Mouse (Mus musculus) cortical plate, adult 2 months (tissue): Measurements from ENCODE around the gene Prtg. TPM values are rescaled to one million over a fixed set of nuclear protein-coding genes. Genes with fewer than 3 reads are reported as not detected.

Experiments used
- H3K27ac ChIP-seq: fragments of 200-500 bp; 2 replicates; pipeline ENCODE4 v1.5.1; 2012; ENCODE audit warnings: low read length, control low read depth, inconsistent platforms; ENCODE audit not compliant: insufficient read depth
- H3K4me1 ChIP-seq: fragments of 200-500 bp; 2 replicates; pipeline ENCODE4 v1.6.1; 2011; ENCODE audit warnings: low read length; ENCODE audit not compliant: control insufficient read depth, insufficient read depth
- H3K4me3 ChIP-seq: fragments of 200-500 bp; 2 replicates; pipeline ENCODE4 v1.5.1; 2011; ENCODE audit warnings: mild to moderate bottlenecking, low read length, control low read depth; ENCODE audit not compliant: insufficient read depth
- CTCF ChIP-seq: fragments of 200-500 bp; IDR thresholded peaks from 2 replicates; pipeline ENCODE4 v1.5.1; 2011; ENCODE audit warnings: mild to moderate bottlenecking, control low read depth, low read length; ENCODE audit not compliant: insufficient read depth; ENCODE audit errors: extremely low read depth
- POLR2A ChIP-seq: fragments of 200-500 bp; IDR thresholded peaks from 2 replicates; pipeline ENCODE4 v1.6.1; 2011; ENCODE audit warnings: mild to moderate bottlenecking, low read length, control low read depth; ENCODE audit not compliant: insufficient read depth; ENCODE audit errors: extremely low read depth
- polyA plus RNA-seq: library from polyadenylated mRNA; depleted of rRNA; stranded (reverse); fragments of >200 nt; gene quantifications from 2 replicates; pipeline ENCODE4 v1.2.3, GENCODE M21; 2012

The Prtg gene
- polyA plus RNA-seq, 1 experiment = 0.84 TPM

DNA sequence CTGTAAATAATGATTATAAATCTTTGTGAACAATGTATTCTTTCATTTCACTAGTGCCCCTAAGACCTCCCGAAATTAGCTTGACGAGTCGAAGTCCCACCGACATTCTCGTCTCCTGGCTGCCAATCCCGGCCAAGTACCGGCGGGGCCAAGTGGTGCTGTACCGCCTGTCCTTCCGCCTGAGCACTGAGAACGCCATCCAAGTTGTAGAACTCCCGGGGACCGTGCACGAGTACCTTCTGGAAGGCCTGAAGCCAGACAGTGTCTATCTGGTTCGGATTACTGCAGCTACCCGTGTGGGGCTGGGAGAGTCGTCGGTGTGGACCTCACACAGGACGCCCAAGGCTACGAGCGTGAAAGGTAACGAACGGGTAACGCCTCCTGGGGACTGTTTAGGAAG is 50.0 kb downstream of the Prtg start:
- no peak overlapping the region for H3K4me3 ChIP-seq
- TF ChIP-seq POLR2A (no peak), CTCF (no peak)
- no peak overlapping the region for H3K27ac ChIP-seq
- no peaks in the 10 kb centered on the region for H3K4me1 ChIP-seq

DNA sequence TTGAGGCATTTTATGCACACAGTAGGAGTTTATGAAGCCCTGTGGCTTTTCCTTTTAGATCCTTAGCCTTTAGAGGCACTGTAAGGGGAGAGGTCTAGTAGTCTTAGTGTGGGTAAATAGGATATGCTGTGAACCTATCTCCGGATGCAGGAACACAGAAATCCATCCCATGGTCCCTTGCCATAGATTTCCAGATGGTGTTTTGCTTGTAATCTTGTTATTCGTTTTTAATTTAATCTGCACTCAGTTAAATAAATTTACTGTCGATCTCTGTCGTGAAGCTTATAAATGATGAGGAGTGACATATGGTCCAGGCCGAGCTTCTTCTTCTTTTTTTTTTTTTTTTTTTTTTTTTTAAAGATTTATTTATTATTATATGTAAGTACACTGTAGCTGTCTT is 54.1 kb downstream of the Prtg start:
- Histone ChIP-seq H3K27ac (no peak overlapping the region), H3K4me3 (no peak overlapping the region), H3K4me1 (peaks cover 4% of the 10 kb centered on the region)
- no peak for TF ChIP-seq POLR2A
- TF ChIP-seq CTCF = no peak

DNA sequence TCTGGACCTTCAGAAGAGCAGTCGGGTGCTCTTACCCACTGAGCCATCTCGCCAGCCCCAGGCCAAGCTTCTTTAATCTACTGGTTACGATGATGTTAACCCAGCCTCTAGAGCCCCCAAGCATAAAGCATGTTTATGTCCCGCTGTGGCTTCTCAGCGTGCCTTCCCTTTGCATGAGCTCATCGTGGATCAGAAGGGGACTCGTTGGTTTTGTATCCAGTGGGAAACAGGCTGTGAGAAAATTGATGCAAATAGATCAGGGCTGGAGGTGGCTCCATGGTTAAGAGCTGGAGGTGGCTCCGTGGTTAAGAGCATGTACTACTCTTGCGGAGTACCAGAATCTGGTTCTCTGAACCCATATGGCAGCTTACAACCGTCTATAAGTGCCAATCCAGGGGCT is 54.6 kb downstream of the Prtg start:
- TF ChIP-seq POLR2A (no peak), CTCF (no peak)
- H3K4me1 ChIP-seq = peaks cover 4% of the 10 kb centered on the region
- no peak overlapping the region for H3K4me3 ChIP-seq
- H3K27ac ChIP-seq = no peak overlapping the region

DNA sequence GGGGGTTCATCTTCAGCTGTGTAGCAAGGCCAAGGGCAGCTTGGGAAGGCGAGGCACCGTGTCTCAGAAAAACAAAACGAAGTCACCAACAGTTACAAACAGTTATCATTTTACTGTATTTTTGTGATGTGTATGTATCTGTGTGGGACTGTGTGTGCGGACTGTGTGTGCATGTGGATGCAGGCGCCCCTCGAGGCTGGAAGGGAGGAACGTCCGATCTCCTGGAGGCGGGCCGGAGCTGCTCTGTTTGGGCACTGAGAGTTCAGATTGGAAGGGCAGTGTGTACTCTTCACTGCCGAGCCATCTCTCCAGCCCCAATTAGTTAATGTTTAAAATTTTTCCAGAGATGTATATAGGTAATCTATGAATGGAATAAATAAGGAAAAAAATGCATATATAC is 55.5 kb downstream of the Prtg start:
- H3K4me1 ChIP-seq = peaks cover 4% of the 10 kb centered on the region
- H3K27ac ChIP-seq = no peak overlapping the region
- no peak for TF ChIP-seq POLR2A
- no peak for TF ChIP-seq CTCF
- H3K4me3 ChIP-seq = no peak overlapping the region

DNA sequence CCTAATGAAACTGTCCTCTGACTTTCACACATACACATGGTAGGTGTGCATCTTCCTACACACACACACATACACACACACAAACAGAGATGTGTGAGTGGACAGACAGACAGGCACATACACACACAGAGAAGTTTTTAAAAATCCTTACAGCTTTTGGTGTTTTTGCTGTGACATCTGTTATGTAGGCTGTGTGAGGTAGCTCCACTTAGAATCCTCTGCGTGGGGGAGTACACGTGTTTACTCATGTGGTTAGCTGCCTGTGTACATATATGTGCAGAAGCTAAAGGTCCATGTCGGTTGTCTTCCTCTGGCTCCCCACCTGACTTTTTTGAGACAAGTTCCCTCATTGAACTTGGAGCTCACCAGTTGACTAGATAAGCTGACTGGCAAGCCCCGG is 56.3 kb downstream of the Prtg start:
- H3K4me1 ChIP-seq = peaks cover 4% of the 10 kb centered on the region
- TF ChIP-seq CTCF (no peak), POLR2A (no peak)
- H3K4me3 ChIP-seq = no peak overlapping the region
- no peak overlapping the region for H3K27ac ChIP-seq

DNA sequence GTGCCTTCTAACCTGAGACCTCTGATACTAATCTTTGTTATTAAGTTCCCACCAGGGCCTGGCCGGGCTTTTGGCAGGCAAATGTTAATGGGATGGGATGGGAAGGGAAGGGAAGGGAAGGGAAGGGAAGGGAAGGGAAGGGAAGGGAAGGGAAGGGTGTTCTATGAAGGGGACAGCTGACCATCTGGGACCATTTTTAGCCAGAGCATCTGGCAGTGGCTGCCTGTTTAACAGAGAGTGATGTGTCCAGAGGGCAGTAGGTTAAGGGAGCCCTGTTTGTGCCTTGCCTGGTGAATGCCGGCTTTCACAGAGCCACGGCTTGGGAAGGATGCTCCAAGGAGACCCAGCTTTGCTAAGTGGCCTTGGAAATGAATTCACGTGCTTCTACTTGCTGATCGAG is 57.1 kb downstream of the Prtg start:
- Histone ChIP-seq H3K27ac (no peak overlapping the region), H3K4me1 (peaks cover 4% of the 10 kb centered on the region), H3K4me3 (no peak overlapping the region)
- no peak for TF ChIP-seq CTCF
- no peak for TF ChIP-seq POLR2A

DNA sequence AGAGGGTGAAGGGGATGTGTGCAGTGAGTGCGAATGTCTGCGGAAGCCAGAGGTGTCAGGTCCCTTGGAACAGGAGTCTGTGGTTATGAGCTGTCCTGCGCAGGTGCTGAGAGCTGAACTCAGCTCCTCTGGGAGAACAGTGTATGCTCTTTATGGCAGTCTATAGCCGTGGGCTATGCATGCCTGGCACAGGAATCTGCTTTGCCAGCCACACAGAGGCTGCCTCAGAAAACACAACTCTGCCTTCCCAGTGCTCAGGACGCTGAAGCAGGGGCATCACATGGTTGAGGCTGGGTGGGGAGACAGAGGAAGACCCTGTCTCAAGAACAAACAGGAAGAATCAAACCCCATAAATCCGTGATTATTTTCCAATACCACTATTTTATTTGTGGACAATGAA is 60.8 kb downstream of the Prtg start:
- Histone ChIP-seq H3K27ac (no peak overlapping the region), H3K4me3 (no peak overlapping the region), H3K4me1 (peaks cover 4% of the 10 kb centered on the region)
- no peak for TF ChIP-seq CTCF
- no peak for TF ChIP-seq POLR2A

DNA sequence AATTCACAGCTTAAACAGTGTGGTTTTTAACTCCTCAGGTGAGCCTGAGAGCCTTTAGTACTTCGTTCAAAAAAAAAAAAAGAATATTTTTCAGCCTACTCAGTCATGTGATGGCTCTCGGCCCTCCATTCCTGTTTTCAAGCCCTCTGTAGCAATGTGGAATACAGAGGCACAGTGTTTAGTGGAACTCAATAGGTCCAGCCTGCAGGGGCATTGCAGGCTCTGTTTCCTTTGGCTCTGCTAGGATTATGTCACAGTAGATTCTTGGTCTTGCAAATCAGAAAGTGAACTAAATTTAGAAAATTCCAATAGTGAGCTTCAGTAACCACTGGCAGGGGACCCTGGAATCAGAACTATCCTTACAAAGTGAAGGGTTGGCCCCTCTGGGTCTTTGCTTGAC is 62.1 kb downstream of the Prtg start:
- H3K4me3 ChIP-seq = no peak overlapping the region
- no peak overlapping the region for H3K27ac ChIP-seq
- no peak for TF ChIP-seq CTCF
- TF ChIP-seq POLR2A = no peak
- H3K4me1 ChIP-seq = no peaks in the 10 kb centered on the region

DNA sequence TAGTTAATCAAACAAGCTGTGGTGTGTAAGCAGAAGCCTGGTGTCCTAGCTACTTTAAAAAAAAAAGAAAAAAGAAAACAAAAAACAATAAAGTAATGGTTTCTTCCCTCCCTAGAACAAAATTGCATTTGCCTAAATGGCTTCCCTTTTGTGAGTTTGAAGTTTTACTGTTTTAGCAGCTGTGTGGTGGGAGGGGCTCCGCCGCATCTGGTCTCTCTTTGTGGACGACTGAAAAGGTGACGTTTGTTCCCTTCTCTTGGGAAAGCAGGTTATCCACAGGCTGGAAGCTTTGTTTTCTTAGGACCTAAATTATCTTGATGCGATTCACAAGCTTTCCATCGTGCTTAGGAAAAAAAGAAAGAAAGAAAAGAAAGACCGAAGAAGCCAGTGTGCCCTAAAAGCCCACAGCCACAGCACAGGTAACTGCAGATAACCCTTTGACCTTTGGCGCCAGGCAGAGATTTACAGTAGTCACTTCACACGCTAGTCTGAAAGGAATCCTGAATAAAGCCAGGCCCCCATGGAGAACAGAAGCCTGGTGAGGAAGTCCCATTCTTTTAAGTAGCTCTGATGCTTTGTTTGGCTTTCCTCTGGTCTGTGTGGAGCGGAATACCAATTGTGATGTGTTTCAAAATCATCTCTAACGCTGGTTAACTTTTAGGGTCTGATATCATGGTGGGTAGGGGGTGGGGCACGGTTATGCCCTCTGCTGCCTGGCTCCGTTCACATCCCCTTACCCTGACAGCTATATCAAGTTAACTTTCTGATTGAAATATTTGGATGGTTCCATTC is 65.0 kb downstream of the Prtg start:
- H3K4me3 ChIP-seq = no peak overlapping the region
- TF ChIP-seq CTCF (no peak), POLR2A (no peak)
- H3K27ac ChIP-seq = no peak overlapping the region
- no peaks in the 10 kb centered on the region for H3K4me1 ChIP-seq

DNA sequence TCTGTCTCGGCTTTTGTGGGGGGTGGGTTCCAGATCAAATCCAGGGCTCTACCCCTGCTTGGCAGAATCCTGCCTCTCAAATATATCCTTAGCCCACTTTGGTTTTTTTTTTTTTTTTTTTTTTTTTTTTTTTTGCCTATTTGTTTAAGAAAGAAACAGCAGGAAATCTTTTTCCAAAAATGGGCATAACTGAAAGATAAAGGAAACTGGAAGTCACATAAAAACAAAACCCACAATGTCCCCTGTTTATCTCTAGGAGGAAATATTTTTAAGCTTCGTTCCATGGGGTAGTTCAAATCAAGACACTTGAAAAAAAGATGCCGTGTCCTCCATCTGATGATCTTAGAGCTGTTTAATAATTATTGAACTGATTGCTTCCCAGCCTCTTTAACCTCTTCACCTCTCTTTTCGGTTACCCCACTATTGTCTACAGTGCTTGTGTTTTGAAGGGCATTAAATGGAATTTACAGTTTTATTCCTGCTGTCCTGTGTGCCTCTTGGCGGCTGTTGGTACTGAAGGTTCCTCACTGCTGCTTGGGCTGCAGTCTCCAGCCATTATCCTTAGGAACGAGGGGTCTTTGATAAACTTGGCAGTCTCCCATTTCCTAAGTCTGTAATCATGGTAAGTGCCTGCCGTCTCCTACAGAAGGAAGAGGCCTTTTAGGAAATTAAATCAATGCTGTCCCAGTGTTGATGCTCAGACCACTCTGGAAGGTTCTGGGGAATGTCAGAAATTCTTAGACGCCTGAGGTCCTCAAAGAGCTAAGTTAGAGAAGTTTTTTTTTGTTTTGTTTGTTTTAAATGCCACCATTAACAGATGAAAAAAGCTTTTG is 65.8 kb downstream of the Prtg start:
- Histone ChIP-seq H3K4me1 (no peaks in the 10 kb centered on the region), H3K27ac (no peak overlapping the region), H3K4me3 (no peak overlapping the region)
- TF ChIP-seq POLR2A (no peak), CTCF (no peak)
